Mouse (Mus musculus): ENCODE results near the gene Tmem87a. TPM values are rescaled to one million over a fixed set of nuclear protein-coding genes. Genes with fewer than 3 reads are reported as not detected.

The Tmem87a gene
- 5.4 and 7.7 TPM in 2 replicates for polyA plus RNA-seq (2015; fragmentation: Nextera tagmentation; extraction: Ambion mirVana)

- peak within 1 kb of the TSS; percentile 75 for H3K4me3 ChIP-seq (ENCODE audit: low read length)
- peak within 1 kb of the TSS; percentile 100 for H3K27ac ChIP-seq (ENCODE audit: low read length)
- peak within 1 kb of the TSS; percentile 87 for H3K9ac ChIP-seq (ENCODE audit: low read length)
- no peaks in the 10 kb centered on the region for H3K9me3 ChIP-seq (replicated peaks; ENCODE audit: control insufficient read depth, low read length)
- H3K27me3 ChIP-seq (ENCODE audit: control insufficient read depth, insufficient read depth, low read length): no peaks in the 10 kb centered on the region
- WGBS: under 1% methylated on average over 34 of the region's 34 CpGs
- H3K36me3 ChIP-seq (ENCODE audit: control insufficient read depth, insufficient read depth): no peaks in the 10 kb centered on the region; the same call in 1 of the 2 replicates
- peaks cover 15% of the 10 kb centered on the region for H3K4me1 ChIP-seq (ENCODE audit: control insufficient read depth, insufficient read depth, low read length)
- peak within 1 kb of the TSS; percentile 81 for H3K4me2 ChIP-seq (ENCODE audit: low read depth, low read length)
- peak; percentile 99 for ATAC-seq (replicated peaks; ENCODE audit: extremely low read depth, insufficient read depth, low FRiP score)
These were observed at the start of gene Tmem87a for GRCm38 (mm10) chr2:120403986-120404822. Tmem87a (minus strand) TSS chr2:120404113.

DNA sequence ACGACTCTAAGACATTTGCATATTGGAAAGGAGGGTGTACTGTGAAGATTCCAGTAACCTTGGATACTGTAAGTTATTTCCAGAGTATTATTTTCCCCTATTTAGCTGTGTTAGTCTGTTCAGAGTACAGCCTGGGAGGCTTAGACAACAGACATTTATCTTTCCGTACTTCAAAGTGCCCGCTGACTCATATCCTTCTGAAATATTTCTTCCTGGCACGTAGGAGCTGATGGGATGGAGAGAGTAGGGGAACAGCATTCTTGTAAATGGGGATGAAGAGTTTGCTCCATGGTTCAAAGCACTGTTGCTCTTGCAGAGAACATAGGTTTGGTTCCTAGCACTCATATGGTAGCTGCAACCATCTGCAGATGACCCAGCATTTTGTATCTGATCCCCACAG, 48.7 kb upstream of the Tmem87a start:
- no peaks in the 10 kb centered on the region for H3K36me3 ChIP-seq (ENCODE audit: control insufficient read depth, insufficient read depth)
- 50% methylated on average over 4 of the region's 4 CpGs for WGBS
- H3K9ac ChIP-seq (ENCODE audit: low read length): no peak overlapping the region
- no peak overlapping the region for H3K4me2 ChIP-seq (ENCODE audit: low read depth, low read length)
- no peaks in the 10 kb centered on the region for H3K4me1 ChIP-seq (ENCODE audit: control insufficient read depth, insufficient read depth, low read length)
- peaks cover 4% of the 10 kb centered on the region; the same call in 1 of the 2 replicates for H3K9me3 ChIP-seq (replicated peaks; ENCODE audit: control insufficient read depth, low read length)
- H3K27me3 ChIP-seq (ENCODE audit: control insufficient read depth, insufficient read depth, low read length): no peaks in the 10 kb centered on the region
- no peak overlapping the region for H3K27ac ChIP-seq (ENCODE audit: low read length)
- no peak overlapping the region for H3K4me3 ChIP-seq (ENCODE audit: low read length)
- ATAC-seq (replicated peaks; ENCODE audit: extremely low read depth, insufficient read depth, low FRiP score): 0 out of 2 replicates have a peak, but pooled peaks have one; percentile 45

DNA sequence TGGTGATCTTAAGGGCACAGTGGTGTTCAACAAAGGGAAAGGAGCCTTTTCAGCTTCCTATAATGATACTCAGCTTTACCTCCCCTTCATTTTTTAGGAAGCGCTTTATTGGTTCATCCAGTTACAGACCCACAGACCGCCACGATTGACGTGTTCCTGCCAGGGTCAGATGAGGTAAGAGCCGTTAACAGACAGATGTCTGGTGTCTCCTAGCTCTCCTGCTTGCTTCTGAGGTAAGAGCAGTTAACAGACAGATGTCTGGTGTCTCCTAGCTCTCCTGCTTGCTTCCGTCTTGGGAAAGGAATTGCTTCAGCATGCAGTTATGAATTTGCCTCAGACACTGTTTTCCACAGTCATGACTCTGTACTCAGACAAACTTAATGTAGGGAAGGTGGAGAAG, 46.8 kb upstream of the Tmem87a start:
- no peak overlapping the region for H3K4me2 ChIP-seq (ENCODE audit: low read depth, low read length)
- no peak overlapping the region for H3K27ac ChIP-seq (ENCODE audit: low read length)
- H3K4me1 ChIP-seq (ENCODE audit: control insufficient read depth, insufficient read depth, low read length): no peaks in the 10 kb centered on the region; the same call in 1 of the 2 replicates
- H3K27me3 ChIP-seq (ENCODE audit: control insufficient read depth, insufficient read depth, low read length): no peaks in the 10 kb centered on the region
- no peaks in the 10 kb centered on the region for H3K36me3 ChIP-seq (ENCODE audit: control insufficient read depth, insufficient read depth)
- WGBS: 49% methylated on average over 6 of the region's 6 CpGs
- H3K4me3 ChIP-seq (ENCODE audit: low read length): no peak overlapping the region
- H3K9ac ChIP-seq (ENCODE audit: low read length): no peak overlapping the region
- peaks cover 4% of the 10 kb centered on the region; the same call in 1 of the 2 replicates for H3K9me3 ChIP-seq (replicated peaks; ENCODE audit: control insufficient read depth, low read length)
- ATAC-seq (replicated peaks; ENCODE audit: extremely low read depth, insufficient read depth, low FRiP score): no peak

DNA sequence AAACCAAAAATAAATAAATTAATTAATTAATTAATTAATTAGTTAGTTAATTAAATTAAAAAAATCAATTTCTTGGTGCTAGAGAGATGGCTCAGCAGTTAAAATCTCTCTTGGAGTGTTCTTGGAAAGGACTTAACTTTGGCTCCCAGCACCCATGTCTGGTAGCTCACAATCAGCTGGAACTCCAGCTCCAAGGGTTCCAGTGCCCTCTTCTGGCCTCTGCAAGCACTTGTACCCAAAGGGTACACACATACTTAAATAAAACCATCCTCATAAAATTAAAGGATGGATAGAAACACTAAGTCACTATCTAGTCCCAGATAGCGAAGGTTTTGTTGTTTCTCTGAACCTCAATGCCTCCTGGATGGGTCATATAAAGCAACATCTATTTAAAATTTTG, 43.4 kb upstream of the Tmem87a start:
- no peaks in the 10 kb centered on the region; the same call in 1 of the 2 replicates for H3K4me1 ChIP-seq (ENCODE audit: control insufficient read depth, insufficient read depth, low read length)
- H3K9ac ChIP-seq (ENCODE audit: low read length): no peak overlapping the region
- 94% methylated on average over 1 of the region's 1 CpGs for WGBS
- no peaks in the 10 kb centered on the region for H3K9me3 ChIP-seq (replicated peaks; ENCODE audit: control insufficient read depth, low read length)
- no peaks in the 10 kb centered on the region for H3K27me3 ChIP-seq (ENCODE audit: control insufficient read depth, insufficient read depth, low read length)
- H3K36me3 ChIP-seq (ENCODE audit: control insufficient read depth, insufficient read depth): no peaks in the 10 kb centered on the region
- H3K4me2 ChIP-seq (ENCODE audit: low read depth, low read length): no peak overlapping the region
- H3K4me3 ChIP-seq (ENCODE audit: low read length): no peak overlapping the region
- H3K27ac ChIP-seq (ENCODE audit: low read length): no peak overlapping the region
- no peak for ATAC-seq (replicated peaks; ENCODE audit: extremely low read depth, insufficient read depth, low FRiP score)

DNA sequence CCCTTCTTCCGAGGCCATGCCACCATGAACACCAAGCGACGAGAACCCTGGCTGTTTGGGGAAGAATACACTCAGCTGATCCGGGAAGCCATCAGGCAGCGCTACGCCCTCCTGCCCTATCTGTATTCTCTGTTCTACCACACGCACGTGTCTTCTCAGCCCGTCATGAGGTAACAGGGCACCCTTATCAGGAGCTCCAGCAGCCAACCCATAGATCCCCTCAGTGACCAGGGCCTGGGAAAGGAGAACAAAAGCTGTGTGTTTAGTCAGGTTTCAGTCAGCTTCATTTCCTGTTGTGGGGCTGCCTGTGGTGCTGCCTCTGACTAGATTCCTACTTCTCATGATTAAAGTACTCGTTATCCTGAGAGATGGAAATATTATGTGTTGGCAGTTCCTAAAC, 42.5 kb upstream of the Tmem87a start:
- ATAC-seq (replicated peaks; ENCODE audit: extremely low read depth, insufficient read depth, low FRiP score): 0 out of 2 replicates have a peak, but pooled peaks have one; percentile 49
- no peaks in the 10 kb centered on the region for H3K9me3 ChIP-seq (replicated peaks; ENCODE audit: control insufficient read depth, low read length)
- no peak overlapping the region for H3K9ac ChIP-seq (ENCODE audit: low read length)
- no peaks in the 10 kb centered on the region for H3K27me3 ChIP-seq (ENCODE audit: control insufficient read depth, insufficient read depth, low read length)
- H3K4me3 ChIP-seq (ENCODE audit: low read length): no peak overlapping the region
- no peak overlapping the region for H3K4me2 ChIP-seq (ENCODE audit: low read depth, low read length)
- 51% methylated on average over 10 of the region's 10 CpGs for WGBS
- H3K4me1 ChIP-seq (ENCODE audit: control insufficient read depth, insufficient read depth, low read length): no peaks in the 10 kb centered on the region; the same call in 1 of the 2 replicates
- H3K27ac ChIP-seq (ENCODE audit: low read length): peak overlapping the region; percentile 23; the same call in 1 of the 2 replicates
- no peaks in the 10 kb centered on the region for H3K36me3 ChIP-seq (ENCODE audit: control insufficient read depth, insufficient read depth)

- Histone ChIP-seq H3K4me3 (ENCODE audit: low read length) (no peak overlapping the region), H3K9ac (ENCODE audit: low read length) (no peak overlapping the region), H3K27me3 (ENCODE audit: control insufficient read depth, insufficient read depth, low read length) (no peaks in the 10 kb centered on the region), H3K27ac (ENCODE audit: low read length) (no peak overlapping the region), H3K36me3 (ENCODE audit: control insufficient read depth, insufficient read depth) (no peaks in the 10 kb centered on the region), H3K4me1 (ENCODE audit: control insufficient read depth, insufficient read depth, low read length) (no peaks in the 10 kb centered on the region; the same call in 1 of the 2 replicates), H3K9me3 (replicated peaks; ENCODE audit: control insufficient read depth, low read length) (no peaks in the 10 kb centered on the region), H3K4me2 (ENCODE audit: low read depth, low read length) (no peak overlapping the region)
- no peak for ATAC-seq (replicated peaks; ENCODE audit: extremely low read depth, insufficient read depth, low FRiP score)
- WGBS: 96% methylated on average over 1 of the region's 1 CpGs
These were observed 40.6 kb upstream of the Tmem87a start for GRCm38 (mm10) chr2:120444486-120444885.

- 77% methylated on average over 5 of the region's 5 CpGs for WGBS
These were observed 20.5 kb upstream of the Tmem87a start for GRCm38 (mm10) chr2:120424386-120424785.

DNA sequence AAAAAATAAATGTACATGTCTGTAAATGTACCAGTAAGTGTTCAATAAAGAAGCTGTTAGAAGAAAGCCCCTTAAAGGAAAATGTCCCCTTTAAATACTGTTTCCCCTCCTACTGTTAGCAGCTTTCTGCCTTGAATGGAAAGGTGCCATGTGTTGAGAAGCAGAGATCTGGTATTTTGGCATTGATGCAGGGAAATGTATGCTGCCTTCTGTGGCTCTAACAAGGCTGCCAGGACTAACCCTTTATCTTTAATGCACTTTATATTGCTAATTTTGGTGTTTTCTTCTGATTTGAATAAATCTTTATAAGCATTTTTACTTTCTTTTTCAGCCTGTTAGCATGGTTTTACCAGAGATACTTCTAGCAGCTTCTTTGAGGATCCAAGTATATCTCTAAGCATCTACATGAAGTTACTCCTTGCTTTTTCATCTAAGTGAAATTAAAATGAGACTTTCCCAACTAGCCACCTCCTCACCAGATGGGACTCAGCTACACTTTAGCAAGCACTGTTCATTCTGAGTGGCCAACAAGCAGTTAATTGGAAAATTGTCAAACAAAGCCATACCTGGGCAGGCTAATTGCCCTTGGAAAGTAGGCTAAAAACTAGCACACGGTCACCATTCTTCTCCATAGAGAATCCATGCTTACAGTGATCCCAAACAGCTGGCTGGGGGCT, 11.0 kb upstream of the Tmem87a start:
- Histone ChIP-seq H3K4me2 (ENCODE audit: low read depth, low read length) (no peak overlapping the region), H3K36me3 (ENCODE audit: control insufficient read depth, insufficient read depth) (no peaks in the 10 kb centered on the region; the same call in 1 of the 2 replicates), H3K27me3 (ENCODE audit: control insufficient read depth, insufficient read depth, low read length) (no peaks in the 10 kb centered on the region), H3K9ac (ENCODE audit: low read length) (no peak overlapping the region), H3K4me3 (ENCODE audit: low read length) (no peak overlapping the region), H3K27ac (ENCODE audit: low read length) (no peak overlapping the region), H3K9me3 (replicated peaks; ENCODE audit: control insufficient read depth, low read length) (no peaks in the 10 kb centered on the region), H3K4me1 (ENCODE audit: control insufficient read depth, insufficient read depth, low read length) (no peaks in the 10 kb centered on the region)
- WGBS: 66% methylated on average over 1 of the region's 1 CpGs
- no peak for ATAC-seq (replicated peaks; ENCODE audit: extremely low read depth, insufficient read depth, low FRiP score)

More at GRCm38 (mm10) chr2:120424386-120424785, 20.5 kb upstream of the Tmem87a start:
- Histone ChIP-seq H3K36me3 (ENCODE audit: control insufficient read depth, insufficient read depth) (no peaks in the 10 kb centered on the region), H3K9ac (ENCODE audit: low read length) (no peak overlapping the region), H3K27me3 (ENCODE audit: control insufficient read depth, insufficient read depth, low read length) (no peaks in the 10 kb centered on the region), H3K4me3 (ENCODE audit: low read length) (no peak overlapping the region), H3K9me3 (replicated peaks; ENCODE audit: control insufficient read depth, low read length) (no peaks in the 10 kb centered on the region), H3K27ac (ENCODE audit: low read length) (no peak overlapping the region; the same call in 1 of the 2 replicates), H3K4me1 (ENCODE audit: control insufficient read depth, insufficient read depth, low read length) (no peaks in the 10 kb centered on the region), H3K4me2 (ENCODE audit: low read depth, low read length) (no peak overlapping the region)
- 0 out of 2 replicates have a peak, but pooled peaks have one; percentile 14 for ATAC-seq (replicated peaks; ENCODE audit: extremely low read depth, insufficient read depth, low FRiP score)

DNA sequence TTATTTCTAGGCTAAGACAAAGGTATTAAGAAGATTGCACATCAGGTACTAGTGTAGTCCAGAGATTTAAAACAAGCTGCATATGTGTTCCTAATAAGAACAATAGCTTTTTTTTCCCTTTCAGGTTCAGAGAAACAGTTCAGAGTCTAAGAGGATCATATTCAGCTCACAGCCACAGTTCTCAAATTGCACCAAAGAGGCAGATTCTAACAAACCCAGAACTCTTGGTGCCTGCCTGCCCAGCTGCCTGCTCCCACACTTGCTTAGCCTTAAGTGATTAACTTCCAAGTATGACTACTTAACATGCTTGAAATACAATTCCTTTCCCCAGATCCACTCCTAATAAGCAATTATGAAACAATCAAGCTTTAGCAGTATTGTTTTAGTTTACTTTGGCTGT, 10.2 kb upstream of the Tmem87a start:
- H3K9ac ChIP-seq (ENCODE audit: low read length): no peak overlapping the region
- H3K27me3 ChIP-seq (ENCODE audit: control insufficient read depth, insufficient read depth, low read length): no peaks in the 10 kb centered on the region
- no peak overlapping the region for H3K4me2 ChIP-seq (ENCODE audit: low read depth, low read length)
- H3K9me3 ChIP-seq (replicated peaks; ENCODE audit: control insufficient read depth, low read length): no peaks in the 10 kb centered on the region
- H3K4me1 ChIP-seq (ENCODE audit: control insufficient read depth, insufficient read depth, low read length): no peaks in the 10 kb centered on the region
- no peak overlapping the region for H3K4me3 ChIP-seq (ENCODE audit: low read length)
- H3K36me3 ChIP-seq (ENCODE audit: control insufficient read depth, insufficient read depth): no peaks in the 10 kb centered on the region; the same call in 1 of the 2 replicates
- no peak for ATAC-seq (replicated peaks; ENCODE audit: extremely low read depth, insufficient read depth, low FRiP score)
- H3K27ac ChIP-seq (ENCODE audit: low read length): no peak overlapping the region
